Mouse (Mus musculus): ENCODE data around the gene Sco2. TPM values are rescaled to one million over a fixed set of nuclear protein-coding genes. Genes with fewer than 3 reads are reported as not detected.

Gene Sco2
- polyA plus RNA-seq, 2 experiments, result 7.5 to 19.8 TPM

- Histone ChIP-seq H3K9me3 (ENCODE audit: control insufficient read depth, low read length) (no peaks in the 10 kb centered on the region), H3K36me3 (ENCODE audit: control insufficient read depth, insufficient read depth, low read length) (no peaks in the 10 kb centered on the region), H3K9ac (ENCODE audit: low read depth, low read length, severe bottlenecking) (peak overlapping the region; percentile 48), H3K4me2 (replicated peaks; ENCODE audit: low read depth, low read length, severe bottlenecking) (peak overlapping the region; percentile 67), H3K27me3 (ENCODE audit: control insufficient read depth, insufficient read depth, low read length) (peaks cover 51% of the 10 kb centered on the region), H3K27ac (replicated peaks; ENCODE audit: low read depth, low read length) (no peak overlapping the region), H3K4me1 (ENCODE audit: control insufficient read depth, insufficient read depth, low read length) (peaks cover 19% of the 10 kb centered on the region), H3K4me3 (replicated peaks; ENCODE audit: low read length) (peak overlapping the region; percentile 35)
- 14% methylated on average over 46 of the region's 46 CpGs for WGBS
- DNase-seq (ENCODE audit: low spot score) (no peak), ATAC-seq (ENCODE audit: low FRiP score, low read depth) (no peak)
- no peak for TF ChIP-seq POLR2A (IDR thresholded peaks at IDR 0.05; ENCODE audit: borderline replicate concordance, extremely low read depth, insufficient read depth, insufficient read length)
Measured at GRCm38 (mm10) chr15:89377938-89378828, 4.5 kb upstream of the Sco2 start.

GRCm38 (mm10) chr15:89377362-89377761 is 3.7 kb upstream of the Sco2 start:
- 4% methylated on average over 18 of the region's 18 CpGs for WGBS
- TF ChIP-seq POLR2A (IDR thresholded peaks at IDR 0.05; ENCODE audit: borderline replicate concordance, extremely low read depth, insufficient read depth, insufficient read length), result no peak
- Histone ChIP-seq H3K4me2 (replicated peaks; ENCODE audit: low read depth, low read length, severe bottlenecking) (no peak overlapping the region; the same call in 1 of the 2 replicates), H3K36me3 (ENCODE audit: control insufficient read depth, insufficient read depth, low read length) (peaks cover 4% of the 10 kb centered on the region; the same call in 1 of the 2 replicates), H3K9me3 (ENCODE audit: control insufficient read depth, low read length) (no peaks in the 10 kb centered on the region), H3K4me3 (replicated peaks; ENCODE audit: low read length) (no peak overlapping the region), H3K27me3 (ENCODE audit: control insufficient read depth, insufficient read depth, low read length) (peaks cover 51% of the 10 kb centered on the region), H3K9ac (ENCODE audit: low read depth, low read length, severe bottlenecking) (no peak overlapping the region), H3K4me1 (ENCODE audit: control insufficient read depth, insufficient read depth, low read length) (peaks cover 23% of the 10 kb centered on the region), H3K27ac (replicated peaks; ENCODE audit: low read depth, low read length) (no peak overlapping the region)
- ATAC-seq (ENCODE audit: low FRiP score, low read depth) (no peak), DNase-seq (ENCODE audit: low spot score) (no peak)

- Histone ChIP-seq H3K27me3 (ENCODE audit: control insufficient read depth, insufficient read depth, low read length) (peaks cover 51% of the 10 kb centered on the region), H3K4me1 (ENCODE audit: control insufficient read depth, insufficient read depth, low read length) (peaks cover 23% of the 10 kb centered on the region), H3K4me3 (replicated peaks; ENCODE audit: low read length) (no peak within 1 kb of the TSS), H3K27ac (replicated peaks; ENCODE audit: low read depth, low read length) (no peak within 1 kb of the TSS), H3K9me3 (ENCODE audit: control insufficient read depth, low read length) (no peaks in the 10 kb centered on the region), H3K36me3 (ENCODE audit: control insufficient read depth, insufficient read depth, low read length) (peaks cover 8% of the 10 kb centered on the region), H3K9ac (ENCODE audit: low read depth, low read length, severe bottlenecking) (no peak within 1 kb of the TSS), H3K4me2 (replicated peaks; ENCODE audit: low read depth, low read length, severe bottlenecking) (no peak within 1 kb of the TSS; the same call in 1 of the 2 replicates)
- no peak for ATAC-seq (ENCODE audit: low FRiP score, low read depth)
- TF ChIP-seq POLR2A (IDR thresholded peaks at IDR 0.05; ENCODE audit: borderline replicate concordance, extremely low read depth, insufficient read depth, insufficient read length), result no peak
- WGBS, result 15% methylated on average over 16 of the region's 16 CpGs
- no peak for DNase-seq (ENCODE audit: low spot score)
Measured at GRCm38 (mm10) chr15:89376957-89377356, 3.3 kb upstream of the Sco2 start, which contains the start of gene Tymp. TSS of gene Tymp (minus strand) at chr15:89377039.

- DNase-seq (ENCODE audit: low spot score) (no peak), ATAC-seq (ENCODE audit: low FRiP score, low read depth) (no peak)
- 86% methylated on average over 7 of the region's 7 CpGs for WGBS
- no peak overlapping the region for H3K27ac ChIP-seq (replicated peaks; ENCODE audit: low read depth, low read length)
- no peak overlapping the region for H3K9ac ChIP-seq (ENCODE audit: low read depth, low read length, severe bottlenecking)
- peaks cover 23% of the 10 kb centered on the region for H3K4me1 ChIP-seq (ENCODE audit: control insufficient read depth, insufficient read depth, low read length)
- peaks cover 51% of the 10 kb centered on the region for H3K27me3 ChIP-seq (ENCODE audit: control insufficient read depth, insufficient read depth, low read length)
- H3K36me3 ChIP-seq (ENCODE audit: control insufficient read depth, insufficient read depth, low read length), result peaks cover 17% of the 10 kb centered on the region
- H3K4me2 ChIP-seq (replicated peaks; ENCODE audit: low read depth, low read length, severe bottlenecking), result no peak overlapping the region
- no peaks in the 10 kb centered on the region for H3K9me3 ChIP-seq (ENCODE audit: control insufficient read depth, low read length)
- H3K4me3 ChIP-seq (replicated peaks; ENCODE audit: low read length), result no peak overlapping the region
- no peak for TF ChIP-seq POLR2A (IDR thresholded peaks at IDR 0.05; ENCODE audit: borderline replicate concordance, extremely low read depth, insufficient read depth, insufficient read length)
Measured at GRCm38 (mm10) chr15:89376040-89376439, 2.4 kb upstream of the Sco2 start.

- H3K4me3 ChIP-seq (replicated peaks; ENCODE audit: low read length), result no peak overlapping the region
- 92% methylated on average over 17 of the region's 17 CpGs for WGBS
- DNase-seq (ENCODE audit: low spot score), result no peak
- H3K36me3 ChIP-seq (ENCODE audit: control insufficient read depth, insufficient read depth, low read length), result peaks cover 28% of the 10 kb centered on the region
- no peak for ATAC-seq (ENCODE audit: low FRiP score, low read depth)
- TF ChIP-seq POLR2A (IDR thresholded peaks at IDR 0.05; ENCODE audit: borderline replicate concordance, extremely low read depth, insufficient read depth, insufficient read length), result no peak
- H3K27ac ChIP-seq (replicated peaks; ENCODE audit: low read depth, low read length), result no peak overlapping the region
- no peaks in the 10 kb centered on the region for H3K9me3 ChIP-seq (ENCODE audit: control insufficient read depth, low read length)
- H3K4me1 ChIP-seq (ENCODE audit: control insufficient read depth, insufficient read depth, low read length), result peaks cover 23% of the 10 kb centered on the region
- no peak overlapping the region for H3K4me2 ChIP-seq (replicated peaks; ENCODE audit: low read depth, low read length, severe bottlenecking)
- peaks cover 42% of the 10 kb centered on the region for H3K27me3 ChIP-seq (ENCODE audit: control insufficient read depth, insufficient read depth, low read length)
- no peak overlapping the region for H3K9ac ChIP-seq (ENCODE audit: low read depth, low read length, severe bottlenecking)
Measured at GRCm38 (mm10) chr15:89374801-89375534, 1.3 kb upstream of the Sco2 start.
